Mouse (Mus musculus) liver, embryonic 13.5 days (tissue): ENCODE results near the gene Adcy2. TPM values are rescaled to one million over a fixed set of nuclear protein-coding genes. Genes with fewer than 3 reads are reported as not detected.

Experiments used
- ATAC-seq: fragments of 200-750 bp; cut with Nextera tagmentation; 2 replicates; pipeline ENCODE4 v1.8.0; 2017; ENCODE audit warnings: low read depth, mild to moderate bottlenecking, moderate number of reproducible peaks, moderate library complexity
- DNase-seq: peaks from one replicate; pipeline ENCODE4 v3.0.0; 2022
- H3K27ac ChIP-seq: fragments of 300-500 bp; sonication (generic); 2 replicates; pipeline ENCODE4 v1.5.1; 2015; ENCODE audit warnings: moderate library complexity, mild to moderate bottlenecking, inconsistent platforms
- H3K27me3 ChIP-seq: fragments of 300-500 bp; sonication (generic); 2 replicates; pipeline ENCODE4 v1.6.1; 2015; ENCODE audit warnings: mild to moderate bottlenecking, inconsistent platforms
- H3K36me3 ChIP-seq: fragments of 300-500 bp; sonication (generic); 2 replicates; pipeline ENCODE4 v1.6.1; 2015; ENCODE audit warnings: mild to moderate bottlenecking, inconsistent platforms
- H3K4me1 ChIP-seq: fragments of 300-500 bp; sonication (generic); replicated peaks from 2 replicates; pipeline ENCODE4 v1.6.1; 2015; ENCODE audit warnings: inconsistent platforms
- H3K4me2 ChIP-seq: fragments of 300-500 bp; sonication (generic); 2 replicates; pipeline ENCODE4 v1.6.1; 2015; ENCODE audit warnings: inconsistent platforms, mild to moderate bottlenecking, moderate library complexity
- H3K4me3 ChIP-seq: fragments of 300-500 bp; sonication (generic); replicated peaks from 2 replicates; pipeline ENCODE4 v1.5.1; 2015; ENCODE audit warnings: mild to moderate bottlenecking, inconsistent platforms
- H3K9ac ChIP-seq: fragments of 300-500 bp; sonication (generic); 2 replicates; pipeline ENCODE4 v1.6.1; 2015; ENCODE audit warnings: mild to moderate bottlenecking, inconsistent platforms
- H3K9me3 ChIP-seq: fragments of 300-500 bp; sonication (generic); replicated peaks from 2 replicates; pipeline ENCODE4 v1.6.1; 2016; ENCODE audit warnings: inconsistent platforms
- WGBS: fragments of 180-500 bp; shearing (Covaris S2); methylation state at CpG from one replicate; pipeline ENCODE4 v1.1.7; 2015; ENCODE audit not compliant: insufficient replicate concordance; 5-methylcytosine and 5-hydroxymethylcytosine counted together
- polyA plus RNA-seq: library from polyadenylated mRNA; unstranded; fragments of >200 nt; fragmentation: Nextera tagmentation; extraction: Ambion mirVana; gene quantifications from 2 replicates; pipeline ENCODE4 v1.2.1, GENCODE M21; 2015

Gene Adcy2
- polyA plus RNA-seq, 1 experiment from 2014 or later, result 0.33 TPM

DNA sequence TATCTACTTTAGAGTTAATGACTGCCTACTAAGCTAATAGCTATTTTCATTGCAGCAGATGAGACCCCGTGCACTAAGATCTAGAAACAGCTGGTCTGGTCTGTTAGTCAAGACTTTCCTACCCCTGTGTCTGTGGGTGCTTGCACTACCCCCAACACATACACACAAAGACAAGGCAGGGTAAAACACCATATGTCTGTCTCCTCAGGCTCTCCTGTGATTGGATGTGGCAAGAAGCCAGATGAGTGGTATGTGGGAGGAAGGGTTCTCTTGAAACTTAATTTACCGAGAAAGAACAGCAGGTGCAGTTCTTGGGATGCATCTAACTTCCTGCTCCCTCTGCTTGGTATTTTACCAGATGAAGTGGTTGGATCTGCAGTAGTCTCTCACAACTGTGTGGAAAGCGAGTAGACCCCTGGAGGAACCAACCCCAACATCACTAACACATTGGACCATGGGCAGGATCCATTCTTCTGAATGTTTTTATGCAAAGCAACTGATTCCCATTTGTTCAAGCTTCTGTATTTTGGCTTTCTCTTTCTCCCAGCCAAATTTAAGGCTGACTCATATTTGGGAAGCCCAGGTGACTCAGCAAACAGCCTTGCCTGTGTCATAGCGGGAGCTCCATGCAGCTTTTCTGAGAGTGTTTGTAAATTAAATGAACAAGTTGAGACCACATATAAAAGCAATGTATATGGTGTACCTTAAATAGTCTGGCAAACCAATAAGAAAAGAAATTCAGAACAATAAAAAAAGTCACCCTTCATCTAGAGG lies 183.4 kb downstream of the Adcy2 start:
- Histone ChIP-seq H3K27ac (no peak overlapping the region), H3K9me3 (0 out of 2 replicates have a peak, but pooled peaks cover 8% of the 10 kb centered on the region), H3K27me3 (no peaks in the 10 kb centered on the region), H3K9ac (no peak overlapping the region), H3K36me3 (no peaks in the 10 kb centered on the region), H3K4me1 (no peaks in the 10 kb centered on the region), H3K4me3 (no peak overlapping the region), H3K4me2 (no peak overlapping the region)
- DNase-seq (no peak), ATAC-seq (no peak)
- WGBS, result 61% methylated on average over 4 of the region's 4 CpGs

DNA sequence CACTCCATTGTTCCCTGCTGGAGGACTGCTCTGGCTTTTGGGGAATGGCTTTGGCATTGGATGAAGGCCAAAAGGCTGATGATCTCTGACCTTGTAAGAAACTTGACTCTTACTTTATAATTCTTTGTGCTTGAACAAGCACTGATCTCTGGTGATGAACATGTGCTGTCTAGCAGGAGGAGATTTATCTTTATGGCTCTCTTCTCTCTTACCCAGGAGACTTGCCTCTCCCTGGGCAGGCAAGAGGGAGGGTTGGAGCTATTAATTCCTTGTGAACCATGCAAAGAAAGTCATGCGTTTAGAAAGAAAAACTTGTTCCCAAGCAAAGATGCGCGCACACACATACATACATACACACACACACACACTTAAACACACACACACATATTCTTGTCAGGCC lies 188.2 kb downstream of the Adcy2 start:
- DNase-seq (no peak), ATAC-seq (no peak)
- H3K4me1 ChIP-seq, result no peaks in the 10 kb centered on the region
- no peak overlapping the region for H3K27ac ChIP-seq
- 87% methylated on average over 3 of the region's 3 CpGs for WGBS
- H3K9me3 ChIP-seq, result no peaks in the 10 kb centered on the region
- H3K27me3 ChIP-seq, result no peaks in the 10 kb centered on the region
- no peak overlapping the region for H3K4me3 ChIP-seq
- no peaks in the 10 kb centered on the region for H3K36me3 ChIP-seq
- H3K4me2 ChIP-seq, result no peak overlapping the region
- no peak overlapping the region for H3K9ac ChIP-seq

DNA sequence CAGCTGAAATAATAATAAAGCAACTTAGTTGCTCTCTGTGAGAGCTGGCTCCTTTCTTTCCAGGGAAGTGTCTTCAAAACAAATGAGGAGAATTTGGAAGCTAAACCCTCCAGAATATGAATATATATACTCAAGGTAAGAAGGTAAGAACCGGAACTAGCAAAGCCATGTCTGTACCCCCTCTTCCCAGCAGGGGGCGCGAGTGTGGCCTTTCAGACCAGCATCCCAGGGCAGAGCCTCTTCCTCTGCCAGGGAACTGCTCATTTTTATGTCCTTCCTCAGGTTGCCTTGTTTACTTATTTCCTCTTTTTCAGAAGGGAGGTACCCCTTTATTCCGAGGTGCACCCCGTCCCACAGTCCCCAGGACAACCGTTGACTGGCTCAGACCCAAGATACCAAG lies 199.6 kb downstream of the Adcy2 start:
- Histone ChIP-seq H3K9ac (no peak overlapping the region), H3K9me3 (no peaks in the 10 kb centered on the region), H3K4me3 (no peak overlapping the region), H3K27me3 (no peaks in the 10 kb centered on the region), H3K36me3 (no peaks in the 10 kb centered on the region), H3K4me1 (no peaks in the 10 kb centered on the region), H3K27ac (no peak overlapping the region), H3K4me2 (no peak overlapping the region)
- ATAC-seq, result no peak
- 46% methylated on average over 6 of the region's 6 CpGs for WGBS
- DNase-seq, result no peak

- DNase-seq (no peak), ATAC-seq (no peak)
- Histone ChIP-seq H3K36me3 (no peaks in the 10 kb centered on the region), H3K4me1 (no peaks in the 10 kb centered on the region), H3K27ac (no peak overlapping the region), H3K9ac (no peak overlapping the region), H3K27me3 (no peaks in the 10 kb centered on the region), H3K9me3 (no peaks in the 10 kb centered on the region), H3K4me3 (no peak overlapping the region), H3K4me2 (no peak overlapping the region)
Observed at GRCm38 (mm10) chr13:68793286-68793685, 206.1 kb downstream of the Adcy2 start.

- Histone ChIP-seq H3K4me1 (no peaks in the 10 kb centered on the region), H3K36me3 (no peaks in the 10 kb centered on the region), H3K9me3 (0 out of 2 replicates have a peak, but pooled peaks cover 6% of the 10 kb centered on the region), H3K9ac (no peak overlapping the region), H3K4me3 (no peak overlapping the region), H3K27ac (no peak overlapping the region), H3K4me2 (no peak overlapping the region), H3K27me3 (no peaks in the 10 kb centered on the region)
- DNase-seq, result no peak
- 67% methylated on average over 8 of the region's 8 CpGs for WGBS
- no peak for ATAC-seq
Observed at GRCm38 (mm10) chr13:68787286-68788061, 211.9 kb downstream of the Adcy2 start.

- Histone ChIP-seq H3K4me2 (no peak overlapping the region), H3K27me3 (no peaks in the 10 kb centered on the region), H3K36me3 (no peaks in the 10 kb centered on the region), H3K27ac (no peak overlapping the region), H3K4me3 (no peak overlapping the region), H3K9ac (no peak overlapping the region), H3K4me1 (no peaks in the 10 kb centered on the region), H3K9me3 (0 out of 2 replicates have a peak, but pooled peaks cover 6% of the 10 kb centered on the region)
- DNase-seq (no peak), ATAC-seq (no peak)
- WGBS, result 19% methylated on average over 1 of the region's 1 CpGs
Observed at GRCm38 (mm10) chr13:68783096-68783495, 216.2 kb downstream of the Adcy2 start.

- Histone ChIP-seq H3K4me2 (no peak overlapping the region), H3K4me3 (no peak overlapping the region), H3K27ac (no peak overlapping the region), H3K36me3 (no peaks in the 10 kb centered on the region), H3K9ac (no peak overlapping the region), H3K27me3 (no peaks in the 10 kb centered on the region), H3K9me3 (no peaks in the 10 kb centered on the region), H3K4me1 (no peaks in the 10 kb centered on the region)
- ATAC-seq (no peak), DNase-seq (no peak)
- WGBS, result 56% methylated on average over 6 of the region's 6 CpGs
Observed at GRCm38 (mm10) chr13:68778011-68778672, 221.2 kb downstream of the Adcy2 start.

GRCm38 (mm10) chr13:68773599-68774211 lies 225.6 kb downstream of the Adcy2 start:
- WGBS, result 54% methylated on average over 2 of the region's 2 CpGs
- no peak for ATAC-seq
- DNase-seq, result no peak

DNA sequence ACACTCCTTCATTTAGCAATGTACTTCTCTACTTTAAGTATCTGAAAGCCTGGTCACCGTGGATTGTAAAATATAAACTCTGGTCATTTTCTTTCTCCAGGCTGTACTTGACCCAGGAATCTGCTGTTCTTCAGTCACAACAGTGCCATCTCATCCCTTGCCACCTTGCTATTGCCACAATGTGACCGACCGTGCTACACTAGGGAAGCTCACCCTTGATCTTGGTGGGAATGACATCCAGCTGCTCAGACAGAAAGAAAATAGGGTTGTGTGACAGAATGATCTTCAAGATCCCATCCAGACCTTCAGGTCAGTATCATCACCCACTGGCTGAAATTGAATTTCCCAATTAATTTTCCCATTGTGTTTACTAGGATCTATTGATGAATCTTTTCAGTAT lies 230.8 kb downstream of the Adcy2 start:
- Histone ChIP-seq H3K36me3 (no peaks in the 10 kb centered on the region), H3K4me3 (no peak overlapping the region), H3K4me1 (no peaks in the 10 kb centered on the region), H3K27me3 (no peaks in the 10 kb centered on the region), H3K4me2 (no peak overlapping the region), H3K9ac (no peak overlapping the region), H3K9me3 (no peaks in the 10 kb centered on the region; the same call in 1 of the 2 replicates), H3K27ac (no peak overlapping the region)
- no peak for ATAC-seq
- 72% methylated on average over 3 of the region's 3 CpGs for WGBS
- no peak for DNase-seq

More at GRCm38 (mm10) chr13:68773599-68774211, 225.6 kb downstream of the Adcy2 start:
- H3K4me2 ChIP-seq, result no peak overlapping the region
- no peaks in the 10 kb centered on the region for H3K36me3 ChIP-seq
- no peaks in the 10 kb centered on the region for H3K4me1 ChIP-seq
- no peak overlapping the region for H3K9ac ChIP-seq
- no peak overlapping the region for H3K4me3 ChIP-seq
- H3K27ac ChIP-seq, result no peak overlapping the region
- H3K9me3 ChIP-seq, result no peaks in the 10 kb centered on the region
- H3K27me3 ChIP-seq, result no peaks in the 10 kb centered on the region

DNA sequence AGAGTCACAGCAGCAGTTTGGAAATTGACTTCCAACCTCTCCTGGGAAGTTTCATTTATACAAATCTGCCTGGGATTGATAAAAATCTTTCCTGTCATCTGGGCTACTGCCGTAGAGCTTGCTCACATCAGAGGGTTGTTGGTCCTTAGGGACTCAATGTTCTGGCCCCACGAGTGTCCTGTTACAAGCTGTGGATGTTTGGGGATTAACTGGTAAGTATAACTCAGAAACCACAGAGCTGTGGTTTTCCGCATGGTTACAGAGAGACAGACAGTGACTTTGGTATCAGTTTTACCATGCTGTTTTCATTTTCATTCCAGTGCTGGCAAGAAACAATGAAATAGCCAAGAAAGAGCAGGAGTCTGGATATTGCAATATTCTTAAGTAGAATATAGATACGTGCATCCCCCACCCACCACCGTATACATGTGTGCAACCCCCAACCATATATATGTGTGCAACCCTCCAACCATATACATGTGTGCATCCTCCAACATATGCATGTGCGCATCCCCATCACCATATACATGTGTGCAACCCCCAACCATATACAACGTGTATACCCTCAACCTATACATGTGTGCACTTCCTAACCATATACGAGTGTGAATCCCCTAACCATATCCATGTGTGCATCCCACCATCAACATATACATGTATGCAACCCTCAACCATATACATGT lies 233.3 kb downstream of the Adcy2 start:
- ATAC-seq, result no peak
- no peak for DNase-seq
- no peaks in the 10 kb centered on the region for H3K4me1 ChIP-seq
- H3K27me3 ChIP-seq, result no peaks in the 10 kb centered on the region
- no peaks in the 10 kb centered on the region for H3K36me3 ChIP-seq
- 63% methylated on average over 8 of the region's 8 CpGs for WGBS
- no peaks in the 10 kb centered on the region; the same call in 1 of the 2 replicates for H3K9me3 ChIP-seq
- H3K9ac ChIP-seq, result no peak overlapping the region
- H3K4me3 ChIP-seq, result no peak overlapping the region
- H3K27ac ChIP-seq, result no peak overlapping the region
- H3K4me2 ChIP-seq, result no peak overlapping the region

GRCm38 (mm10) chr13:68764614-68765013 lies 234.7 kb downstream of the Adcy2 start:
- H3K36me3 ChIP-seq, result no peaks in the 10 kb centered on the region
- no peak overlapping the region for H3K4me2 ChIP-seq
- WGBS, result 65% methylated on average over 3 of the region's 3 CpGs
- no peaks in the 10 kb centered on the region for H3K4me1 ChIP-seq
- ATAC-seq (no peak), DNase-seq (no peak)
- H3K27me3 ChIP-seq, result no peaks in the 10 kb centered on the region
- H3K4me3 ChIP-seq, result no peak overlapping the region
- H3K27ac ChIP-seq, result no peak overlapping the region
- H3K9me3 ChIP-seq, result no peaks in the 10 kb centered on the region; the same call in 1 of the 2 replicates
- H3K9ac ChIP-seq, result no peak overlapping the region
